Mouse (Mus musculus) liver, adult 2 months (tissue): ENCODE measurements around the gene Dcn. TPM values are rescaled to one million over a fixed set of nuclear protein-coding genes. Genes with fewer than 3 reads are reported as not detected.

Experiments
- DNase-seq: peaks from one replicate; pipeline ENCODE4 v3.0.0-alpha.2; 2011; ENCODE audit warnings: low read depth, low spot score; ENCODE audit errors: extremely low read depth
- H3K27ac ChIP-seq: fragments of 200-500 bp; replicated peaks from 2 replicates; pipeline ENCODE4 v1.5.1; 2012; ENCODE audit warnings: low read depth, mild to moderate bottlenecking, control low read depth, inconsistent platforms, low read length; ENCODE audit not compliant: insufficient read depth
- H3K27me3 ChIP-seq: fragments of 200-500 bp; 2 replicates; pipeline ENCODE4 v1.6.1; 2012; ENCODE audit warnings: mild to moderate bottlenecking, moderate library complexity, low read length, inconsistent platforms; ENCODE audit not compliant: control insufficient read depth, insufficient read depth
- H3K36me3 ChIP-seq: fragments of 200-500 bp; 2 replicates; pipeline ENCODE4 v1.6.1; 2012; ENCODE audit warnings: low read length, inconsistent platforms; ENCODE audit not compliant: control insufficient read depth, insufficient read depth
- H3K4me1 ChIP-seq: fragments of 200-500 bp; 2 replicates; pipeline ENCODE4 v1.6.1; 2011; ENCODE audit warnings: low read length; ENCODE audit not compliant: control insufficient read depth, insufficient read depth
- H3K4me3 ChIP-seq: fragments of 200-500 bp; 2 replicates; pipeline ENCODE4 v1.5.1; 2011; ENCODE audit warnings: low read depth, mild to moderate bottlenecking, control low read depth, low read length, moderate library complexity; ENCODE audit not compliant: insufficient read depth
- H3K79me2 ChIP-seq: fragments of 200-500 bp; 2 replicates; pipeline ENCODE4 v1.6.1; 2012; ENCODE audit warnings: inconsistent platforms, mild to moderate bottlenecking, low read length, moderate library complexity; ENCODE audit not compliant: control insufficient read depth, insufficient read depth
- H3K9ac ChIP-seq: fragments of 200-500 bp; 2 replicates; pipeline ENCODE4 v1.6.1; 2012; ENCODE audit warnings: low read depth, mild to moderate bottlenecking, control low read depth, inconsistent platforms, low read length
- CTCF ChIP-seq: fragments of 200-500 bp; IDR thresholded peaks from 2 replicates; pipeline ENCODE4 v1.5.1; 2011; ENCODE audit warnings: low read depth, low read length, control low read depth
- POLR2A ChIP-seq: fragments of 200-500 bp; IDR thresholded peaks from 2 replicates; pipeline ENCODE4 v1.6.1; 2011; ENCODE audit warnings: low read length, control low read depth; ENCODE audit not compliant: insufficient read depth; ENCODE audit errors: extremely low read depth
- WGBS: fragments of 180-500 bp; shearing (Covaris S2); methylation state at CpG from one replicate; pipeline ENCODE4 v1.1.7; 2018; 5-methylcytosine and 5-hydroxymethylcytosine counted together
- polyA plus RNA-seq: library from polyadenylated mRNA; depleted of rRNA; stranded (reverse); fragments of >200 nt; gene quantifications from 2 replicates; pipeline ENCODE4 v1.2.3, GENCODE M21; 2012; rRNA removed
- total RNA-seq: library from RNA; depleted of rRNA; stranded (reverse); fragments of >200 nt; gene quantifications from 2 replicates; pipeline ENCODE4 v1.2.3, GENCODE M21; 2014; rRNA removed

The Dcn gene
- total RNA-seq = 182 and 187 TPM in 2 replicates
- 78.1 and 90.9 TPM in 2 replicates for polyA plus RNA-seq

DNA sequence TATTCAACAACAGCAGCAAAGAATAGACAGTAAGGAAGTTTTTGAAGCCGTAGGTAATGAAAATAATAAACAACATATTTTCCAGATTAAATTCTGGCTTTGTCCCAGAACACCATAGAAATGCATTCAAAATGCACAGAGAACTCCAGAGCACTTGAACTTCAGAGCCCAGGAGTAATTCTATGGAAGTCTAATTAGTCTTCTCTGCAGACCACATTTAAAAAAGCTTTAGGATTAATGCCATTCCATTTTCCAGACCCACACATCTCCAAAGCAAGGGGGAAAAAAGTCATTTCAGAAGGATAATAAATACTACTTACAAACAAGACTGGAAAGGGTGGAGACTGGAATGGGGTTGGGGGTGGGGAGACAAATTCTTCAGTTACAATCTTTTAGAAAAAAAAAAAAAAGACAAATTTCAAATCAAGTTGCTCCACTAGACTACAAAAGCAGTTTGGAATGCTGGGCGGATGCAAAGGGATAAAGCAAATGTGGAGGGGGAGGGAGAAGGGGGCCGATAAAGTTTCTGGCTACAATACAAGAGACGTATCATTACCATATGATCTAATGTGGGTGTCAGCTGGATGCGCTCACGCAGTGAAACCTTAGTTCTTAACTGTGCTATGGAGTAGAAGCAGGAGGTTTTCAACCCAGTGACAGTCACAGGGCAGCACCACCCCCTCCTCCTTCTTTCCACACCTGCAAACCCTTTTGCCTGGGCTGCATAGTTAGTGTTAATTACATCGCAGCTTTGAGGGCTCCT is at the start of gene Dcn:
Gene Dcn (plus strand): TSS at position 606 of the 763 bp plus-strand sequence.
- TF ChIP-seq CTCF = no peak
- H3K27me3 ChIP-seq = no peaks in the 10 kb centered on the region
- H3K4me3 ChIP-seq = peak within 1 kb of the TSS; percentile 41
- H3K79me2 ChIP-seq = no peaks in the 10 kb centered on the region
- 26% methylated on average over 7 of the region's 7 CpGs for WGBS
- H3K36me3 ChIP-seq = no peaks in the 10 kb centered on the region
- DNase-seq = peak; percentile 33
- no peaks in the 10 kb centered on the region for H3K4me1 ChIP-seq
- H3K9ac ChIP-seq = 0 out of 2 replicates have a peak within 1 kb of the TSS, but pooled peaks have one; percentile 11
- 0 out of 2 replicates have a peak within 1 kb of the TSS, but pooled peaks have one; percentile 29 for H3K27ac ChIP-seq

DNA sequence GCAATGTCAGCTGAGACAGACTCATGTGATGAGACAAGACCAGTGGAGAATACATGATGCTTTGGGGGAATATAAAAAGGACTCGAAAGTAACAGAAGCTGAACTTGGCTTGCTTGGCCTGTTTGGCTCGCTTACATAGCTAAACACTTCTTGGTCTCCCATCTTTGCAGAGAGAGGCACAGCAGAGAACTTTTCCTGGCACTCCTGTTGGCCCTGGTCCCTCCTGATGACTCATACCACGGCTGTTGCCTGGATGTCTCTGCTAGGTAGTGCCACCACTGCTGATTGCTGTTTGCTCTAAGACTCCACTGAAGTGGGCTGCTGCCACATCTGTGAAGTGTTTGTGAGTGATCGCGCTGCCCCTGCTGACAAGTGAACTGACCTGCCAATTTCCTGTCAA is 42.7 kb upstream of the Dcn start:
- WGBS = 71% methylated on average over 5 of the region's 5 CpGs
- TF ChIP-seq POLR2A (no peak), CTCF (no peak)
- H3K4me1 ChIP-seq = no peaks in the 10 kb centered on the region
- H3K36me3 ChIP-seq = no peaks in the 10 kb centered on the region
- no peaks in the 10 kb centered on the region for H3K79me2 ChIP-seq
- DNase-seq = no peak
- H3K9ac ChIP-seq = no peak overlapping the region
- no peak overlapping the region for H3K27ac ChIP-seq
- H3K4me3 ChIP-seq = no peak overlapping the region
- H3K27me3 ChIP-seq = no peaks in the 10 kb centered on the region

DNA sequence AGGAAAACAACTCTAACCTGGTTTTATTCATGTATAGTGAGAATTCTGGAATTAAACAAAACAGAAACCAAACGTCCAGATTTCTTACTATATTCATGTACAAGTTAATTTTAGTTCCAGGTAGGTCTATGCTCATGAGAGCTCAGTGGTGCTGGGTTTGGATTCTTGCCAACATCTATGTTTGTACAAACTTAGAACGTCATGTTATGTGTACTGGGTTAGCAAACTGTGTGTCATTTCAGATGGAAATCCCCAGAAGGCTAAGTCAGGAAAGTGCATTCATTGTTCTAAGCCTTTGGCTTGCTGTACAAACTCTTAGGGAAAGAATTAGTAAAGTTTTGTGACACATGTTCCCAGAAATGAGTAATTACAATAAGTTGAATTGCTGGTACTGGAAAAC is 37.1 kb upstream of the Dcn start:
- 26% methylated on average over 2 of the region's 2 CpGs for WGBS
- no peak for TF ChIP-seq CTCF

GRCm38 (mm10) chr10:97446486-97446885 is 32.9 kb upstream of the Dcn start:
- no peaks in the 10 kb centered on the region for H3K4me1 ChIP-seq
- H3K9ac ChIP-seq = no peak overlapping the region
- no peak overlapping the region for H3K27ac ChIP-seq
- H3K36me3 ChIP-seq = no peaks in the 10 kb centered on the region
- no peaks in the 10 kb centered on the region for H3K27me3 ChIP-seq
- no peaks in the 10 kb centered on the region for H3K79me2 ChIP-seq
- H3K4me3 ChIP-seq = no peak overlapping the region
- TF ChIP-seq CTCF (no peak), POLR2A (no peak)
- no peak for DNase-seq
- WGBS = 82% methylated on average over 4 of the region's 4 CpGs

More for the DNA sequence above, 37.1 kb upstream of the Dcn start:
- no peaks in the 10 kb centered on the region for H3K36me3 ChIP-seq
- H3K79me2 ChIP-seq = no peaks in the 10 kb centered on the region
- no peak overlapping the region for H3K9ac ChIP-seq
- DNase-seq = no peak
- H3K27me3 ChIP-seq = no peaks in the 10 kb centered on the region
- H3K4me1 ChIP-seq = no peaks in the 10 kb centered on the region
- no peak overlapping the region for H3K27ac ChIP-seq
- H3K4me3 ChIP-seq = no peak overlapping the region

DNA sequence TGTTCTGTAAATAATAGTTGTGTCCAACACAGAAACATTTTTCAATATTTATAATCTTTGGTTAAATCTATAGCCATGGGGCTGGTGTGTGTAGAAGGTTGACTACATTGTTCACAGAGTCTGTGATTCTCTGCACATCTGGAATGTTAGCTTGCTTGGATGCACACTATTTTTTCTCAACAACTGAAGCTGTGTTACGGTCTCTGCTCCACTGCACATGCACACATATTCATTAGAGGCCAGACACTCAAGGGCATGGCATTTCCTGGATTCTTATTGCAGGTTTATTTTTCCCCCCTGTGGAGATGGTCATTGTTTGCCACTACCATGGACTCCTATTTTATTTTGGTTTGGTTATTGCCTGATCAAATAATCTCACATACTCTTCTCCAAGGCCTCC is 26.5 kb upstream of the Dcn start:
- no peak for DNase-seq

DNA sequence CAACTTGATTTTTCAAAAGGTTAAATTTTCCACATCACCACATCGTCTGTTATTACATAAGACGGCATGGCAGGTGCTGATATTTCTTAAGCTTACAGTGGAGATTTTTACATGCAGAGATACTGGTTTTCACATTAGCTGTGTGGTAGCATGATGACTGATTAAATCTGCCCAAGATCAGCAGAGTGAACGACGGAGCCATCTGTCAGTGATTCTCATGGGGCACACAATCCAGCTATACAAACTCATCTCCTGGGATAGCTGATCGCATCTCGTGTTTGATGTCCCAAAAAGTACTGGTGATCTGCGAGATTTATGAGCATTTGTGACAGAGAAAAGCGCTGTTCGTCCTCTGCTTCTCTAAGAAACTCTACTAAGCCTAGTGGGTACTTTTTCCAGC is 25.9 kb upstream of the Dcn start:
- H3K79me2 ChIP-seq = no peaks in the 10 kb centered on the region
- no peak overlapping the region for H3K27ac ChIP-seq
- H3K4me3 ChIP-seq = no peak overlapping the region
- WGBS = 89% methylated on average over 9 of the region's 9 CpGs
- H3K27me3 ChIP-seq = no peaks in the 10 kb centered on the region
- no peaks in the 10 kb centered on the region for H3K4me1 ChIP-seq
- TF ChIP-seq POLR2A (no peak), CTCF (no peak)
- no peak overlapping the region for H3K9ac ChIP-seq
- DNase-seq = no peak
- H3K36me3 ChIP-seq = no peaks in the 10 kb centered on the region

More for the DNA sequence above, 26.5 kb upstream of the Dcn start:
- WGBS = 74% methylated on average over 1 of the region's 1 CpGs
- Histone ChIP-seq H3K4me3 (no peak overlapping the region), H3K79me2 (no peaks in the 10 kb centered on the region), H3K27me3 (no peaks in the 10 kb centered on the region), H3K36me3 (no peaks in the 10 kb centered on the region), H3K27ac (no peak overlapping the region), H3K4me1 (no peaks in the 10 kb centered on the region), H3K9ac (no peak overlapping the region)
- TF ChIP-seq CTCF (no peak), POLR2A (no peak)
